Mouse (Mus musculus) stomach, embryonic 15.5 days (tissue): ENCODE data around the gene Fbxw13. TPM values are rescaled to one million over a fixed set of nuclear protein-coding genes. Genes with fewer than 3 reads are reported as not detected.
"Not testable (repeated sequence)": the region's sequence is repeated elsewhere in the genome, so short reads cannot be mapped to it uniquely, and the experiment has no call there.

Source experiments
- ATAC-seq: fragments of 200-750 bp; cut with Nextera tagmentation; 2 replicates; pipeline ENCODE4 v1.8.0; 2017; ENCODE audit warnings: low read depth, moderate number of reproducible peaks, moderate TSS enrichment; ENCODE audit not compliant: insufficient read depth, low FRiP score
- H3K27ac ChIP-seq: fragments of 300-500 bp; sonication (generic); 2 replicates; pipeline ENCODE4 v1.5.1; 2015; ENCODE audit warnings: mild to moderate bottlenecking, inconsistent platforms
- H3K27me3 ChIP-seq: fragments of 300-500 bp; sonication (generic); replicated peaks from 2 replicates; pipeline ENCODE4 v1.6.1; 2015; ENCODE audit warnings: inconsistent platforms
- H3K36me3 ChIP-seq: fragments of 300-500 bp; sonication (generic); 2 replicates; pipeline ENCODE4 v1.6.1; 2015; ENCODE audit warnings: inconsistent platforms
- H3K4me1 ChIP-seq: fragments of 300-500 bp; sonication (generic); 2 replicates; pipeline ENCODE4 v1.6.1; 2015; ENCODE audit warnings: inconsistent platforms
- H3K4me2 ChIP-seq: fragments of 300-500 bp; sonication (generic); 2 replicates; pipeline ENCODE4 v1.6.1; 2015; ENCODE audit warnings: mild to moderate bottlenecking, inconsistent platforms
- H3K4me3 ChIP-seq: fragments of 300-500 bp; sonication (generic); replicated peaks from 2 replicates; pipeline ENCODE4 v1.5.1; 2015; ENCODE audit warnings: inconsistent platforms
- H3K9ac ChIP-seq: fragments of 300-500 bp; sonication (generic); 2 replicates; pipeline ENCODE4 v1.6.1; 2015; ENCODE audit warnings: inconsistent platforms
- H3K9me3 ChIP-seq: fragments of 300-500 bp; sonication (generic); 2 replicates; pipeline ENCODE4 v1.6.1; 2016; ENCODE audit warnings: inconsistent platforms
- WGBS: fragments of 180-500 bp; shearing (Covaris S2); methylation state at CpG from one replicate; pipeline ENCODE4 v1.1.7; 2015; 5-methylcytosine and 5-hydroxymethylcytosine counted together
- polyA plus RNA-seq: library from polyadenylated mRNA; unstranded; fragments of >200 nt; fragmentation: Nextera tagmentation; extraction: Ambion mirVana; gene quantifications from 2 replicates; pipeline ENCODE4 v1.2.1, GENCODE M21; 2015

The Fbxw13 gene
- polyA plus RNA-seq, result 0.10 TPM in 1 of 2 replicates, not detected in the other

GRCm38 (mm10) chr9:109195875-109196274 lies at the start of gene Fbxw13:
TSS of gene Fbxw13 (minus strand) at chr9:109195975.
- H3K27me3 ChIP-seq, H3K9ac ChIP-seq, H3K27ac ChIP-seq, ATAC-seq, H3K4me1 ChIP-seq, H3K36me3 ChIP-seq, H3K4me2 ChIP-seq, H3K9me3 ChIP-seq, H3K4me3 ChIP-seq: not testable (repeated sequence)
- 76% methylated on average over 3 of the region's 3 CpGs for WGBS

DNA sequence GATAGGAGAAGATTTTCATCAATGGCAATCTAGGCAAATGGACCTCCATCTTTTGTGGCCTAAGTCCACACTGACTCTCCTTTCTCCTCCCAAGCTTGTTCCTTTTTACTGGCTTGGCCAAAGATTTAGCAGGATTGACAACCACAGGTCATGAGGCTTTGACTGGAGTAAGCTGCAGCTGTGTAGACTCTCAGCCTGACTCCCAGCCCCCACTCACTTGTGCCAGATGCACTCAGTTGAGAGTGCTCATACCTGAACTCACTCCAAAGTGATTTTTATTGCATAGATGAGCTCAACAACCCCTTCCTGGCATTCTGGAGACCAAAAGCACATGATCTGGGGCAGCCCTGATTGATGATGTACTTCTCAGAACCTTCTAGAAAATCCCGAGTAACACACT lies 38.9 kb upstream of the Fbxw13 start, which contains the start of gene Fbxw20:
Fbxw20 (minus strand) TSS at position 101 of the 400 bp plus-strand sequence.
- Histone ChIP-seq H3K9me3 (no peaks in the 10 kb centered on the region), H3K27ac (no peak within 1 kb of the TSS), H3K4me2 (no peak within 1 kb of the TSS), H3K4me3 (no peak within 1 kb of the TSS), H3K27me3 (no peaks in the 10 kb centered on the region), H3K36me3 (no peaks in the 10 kb centered on the region), H3K4me1 (no peaks in the 10 kb centered on the region), H3K9ac (no peak within 1 kb of the TSS)
- WGBS, result 78% methylated on average over 1 of the region's 1 CpGs
- no peak for ATAC-seq

DNA sequence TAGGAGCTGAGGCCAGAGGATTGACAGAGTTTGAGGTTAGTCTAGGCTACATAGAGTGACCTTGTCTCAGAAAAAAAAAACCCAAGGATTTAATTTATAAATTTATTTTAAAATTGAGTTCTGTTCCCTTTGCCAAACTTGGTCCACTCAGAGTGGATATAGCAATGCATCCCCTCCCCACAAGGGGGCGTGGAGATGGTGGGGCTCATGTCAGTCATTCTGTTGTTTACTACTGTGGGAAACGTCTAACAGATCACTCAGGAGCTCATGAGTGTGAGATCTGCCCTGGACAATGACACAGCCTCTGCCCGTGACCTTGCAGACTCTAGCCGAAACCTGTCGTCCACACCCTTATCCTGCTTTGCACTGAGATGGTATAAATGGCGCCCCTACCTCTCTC lies 22.7 kb upstream of the Fbxw13 start:
- no peaks in the 10 kb centered on the region for H3K4me1 ChIP-seq
- ATAC-seq, result no peak
- no peak overlapping the region for H3K27ac ChIP-seq
- H3K4me2 ChIP-seq, result no peak overlapping the region
- 65% methylated on average over 6 of the region's 6 CpGs for WGBS
- H3K27me3 ChIP-seq, result no peaks in the 10 kb centered on the region
- no peaks in the 10 kb centered on the region for H3K36me3 ChIP-seq
- no peaks in the 10 kb centered on the region for H3K9me3 ChIP-seq
- H3K4me3 ChIP-seq, result no peak overlapping the region
- H3K9ac ChIP-seq, result no peak overlapping the region

- not testable (repeated sequence) for H3K9me3 ChIP-seq, H3K27me3 ChIP-seq, H3K4me1 ChIP-seq, H3K27ac ChIP-seq, H3K36me3 ChIP-seq, H3K9ac ChIP-seq, H3K4me2 ChIP-seq, ATAC-seq, H3K4me3 ChIP-seq
- WGBS, result 64% methylated on average over 1 of the region's 1 CpGs
These were observed 5.6 kb upstream of the Fbxw13 start for GRCm38 (mm10) chr9:109201347-109201746.

DNA sequence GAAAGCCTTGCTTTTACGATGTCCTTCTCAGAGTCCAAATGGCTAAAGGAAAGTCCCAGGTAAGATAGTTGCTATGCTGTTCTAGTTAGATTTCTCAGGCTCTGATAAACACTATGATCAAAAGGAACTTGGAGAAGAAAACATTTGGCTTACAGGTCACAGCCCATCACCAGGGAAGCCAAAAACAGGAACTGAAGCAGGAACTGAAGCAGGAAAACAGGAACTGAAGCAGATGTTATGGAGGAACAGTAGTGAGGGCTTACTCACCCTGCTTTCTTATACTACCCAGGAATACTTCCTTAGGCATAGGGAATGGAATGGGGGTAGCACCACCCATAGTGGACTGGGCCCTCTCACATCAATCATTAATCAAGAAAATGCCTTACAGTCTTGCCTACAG lies 4.6 kb upstream of the Fbxw13 start:
- H3K4me3 ChIP-seq, result no peak overlapping the region
- H3K27ac ChIP-seq, result no peak overlapping the region
- H3K36me3 ChIP-seq, result no peaks in the 10 kb centered on the region
- no peak overlapping the region for H3K4me2 ChIP-seq
- H3K4me1 ChIP-seq, result no peaks in the 10 kb centered on the region
- H3K9me3 ChIP-seq, result no peaks in the 10 kb centered on the region
- no peak for ATAC-seq
- H3K9ac ChIP-seq, result no peak overlapping the region
- 92% methylated on average over 1 of the region's 1 CpGs for WGBS
- H3K27me3 ChIP-seq, result no peaks in the 10 kb centered on the region

GRCm38 (mm10) chr9:109199353-109199752 lies 3.6 kb upstream of the Fbxw13 start:
- no peaks in the 10 kb centered on the region for H3K4me1 ChIP-seq
- no peak overlapping the region for H3K4me3 ChIP-seq
- no peaks in the 10 kb centered on the region for H3K36me3 ChIP-seq
- no peak for ATAC-seq
- H3K27ac ChIP-seq, result no peak overlapping the region
- no peaks in the 10 kb centered on the region for H3K9me3 ChIP-seq
- WGBS, result 49% methylated on average over 1 of the region's 1 CpGs
- no peak overlapping the region for H3K9ac ChIP-seq
- H3K27me3 ChIP-seq, result no peaks in the 10 kb centered on the region
- no peak overlapping the region for H3K4me2 ChIP-seq

DNA sequence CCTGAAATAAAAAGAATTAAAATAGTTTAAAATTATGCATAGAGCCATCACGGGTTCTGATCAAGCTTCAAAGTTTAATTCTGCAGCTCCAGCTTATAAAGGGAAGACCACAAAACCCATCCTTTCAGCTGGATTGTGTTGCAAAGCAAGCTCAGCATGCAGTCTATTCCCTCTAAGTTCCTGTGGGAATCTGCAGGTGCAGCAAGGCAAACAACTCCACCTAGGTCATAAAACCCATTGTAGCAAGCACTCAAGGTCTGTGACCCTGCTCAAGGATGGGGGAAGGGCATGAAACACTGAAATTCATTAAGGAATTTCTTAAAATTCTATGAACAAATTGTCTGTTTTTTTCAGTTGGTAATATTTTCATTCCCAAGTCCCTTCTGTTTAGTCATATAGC lies 18.6 kb downstream of the Fbxw13 start:
- Histone ChIP-seq H3K9ac (no peak overlapping the region), H3K27ac (no peak overlapping the region), H3K4me2 (no peak overlapping the region), H3K4me3 (no peak overlapping the region), H3K4me1 (no peaks in the 10 kb centered on the region), H3K36me3 (no peaks in the 10 kb centered on the region), H3K9me3 (no peaks in the 10 kb centered on the region), H3K27me3 (no peaks in the 10 kb centered on the region)
- 79% methylated on average over 1 of the region's 1 CpGs for WGBS
- ATAC-seq, result no peak

- 79% methylated on average over 1 of the region's 1 CpGs for WGBS
- H3K4me2 ChIP-seq, result no peak overlapping the region
- H3K4me3 ChIP-seq, result no peak overlapping the region
- no peaks in the 10 kb centered on the region for H3K9me3 ChIP-seq
- no peak for ATAC-seq
- H3K4me1 ChIP-seq, result no peaks in the 10 kb centered on the region
- H3K9ac ChIP-seq, result no peak overlapping the region
- H3K27me3 ChIP-seq, result no peaks in the 10 kb centered on the region
- no peak overlapping the region for H3K27ac ChIP-seq
- H3K36me3 ChIP-seq, result no peaks in the 10 kb centered on the region
These were observed 19.5 kb downstream of the Fbxw13 start for GRCm38 (mm10) chr9:109176301-109176700.

GRCm38 (mm10) chr9:109167316-109167715 lies 28.5 kb downstream of the Fbxw13 start:
- no peaks in the 10 kb centered on the region for H3K4me1 ChIP-seq
- H3K9ac ChIP-seq, result no peak overlapping the region
- no peaks in the 10 kb centered on the region for H3K36me3 ChIP-seq
- no peak overlapping the region for H3K4me3 ChIP-seq
- no peak overlapping the region for H3K27ac ChIP-seq
- H3K9me3 ChIP-seq, result no peaks in the 10 kb centered on the region
- no peak overlapping the region for H3K4me2 ChIP-seq
- H3K27me3 ChIP-seq, result no peaks in the 10 kb centered on the region
- no peak for ATAC-seq

DNA sequence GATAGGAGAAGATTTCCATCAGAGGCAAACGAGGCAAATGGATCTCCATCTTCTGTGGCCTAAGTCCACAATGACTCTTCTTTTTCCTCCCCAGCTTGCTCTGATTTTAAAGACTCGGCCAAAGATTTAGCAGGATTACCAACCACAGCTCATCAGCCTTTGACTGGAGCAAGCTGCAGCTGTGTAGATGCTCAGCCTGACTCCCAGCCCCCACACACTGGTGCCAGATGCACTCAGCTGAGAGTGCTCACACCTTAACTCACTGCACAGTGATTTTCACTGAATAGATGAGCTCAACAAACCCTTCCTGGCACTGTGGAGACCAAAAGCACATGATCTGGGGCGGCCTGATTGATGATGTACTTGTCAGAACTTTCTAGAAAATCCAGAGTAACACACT lies 33.8 kb downstream of the Fbxw13 start, which contains the start of gene Fbxw21:
Fbxw21 (minus strand) TSS at position 101 of the 400 bp plus-strand sequence.
- ATAC-seq, result no peak
- Histone ChIP-seq H3K9ac (no peak within 1 kb of the TSS), H3K27ac (no peak within 1 kb of the TSS), H3K36me3 (no peaks in the 10 kb centered on the region), H3K27me3 (no peaks in the 10 kb centered on the region), H3K9me3 (no peaks in the 10 kb centered on the region), H3K4me2 (no peak within 1 kb of the TSS), H3K4me1 (no peaks in the 10 kb centered on the region), H3K4me3 (no peak within 1 kb of the TSS)
- 68% methylated on average over 3 of the region's 3 CpGs for whole genome bisulfite sequencing

DNA sequence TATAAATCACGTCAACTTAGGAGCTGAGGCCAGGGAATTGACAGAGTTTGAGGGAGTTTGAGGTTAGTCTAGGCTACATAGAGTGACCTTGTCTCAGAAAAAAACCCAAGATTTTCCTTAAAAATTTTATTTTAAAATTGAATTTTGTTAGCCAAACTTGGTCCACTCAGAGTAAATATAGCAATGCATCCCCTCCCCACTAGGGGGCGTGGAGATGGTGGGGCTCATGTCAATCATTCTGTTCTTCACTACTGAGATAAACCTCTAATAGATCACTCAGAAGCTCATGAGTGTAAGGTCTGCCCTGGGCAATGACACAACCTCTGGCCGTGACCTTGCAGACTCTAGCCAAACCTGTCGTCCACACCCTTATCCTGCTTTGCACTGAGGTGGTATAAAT lies 55.4 kb downstream of the Fbxw13 start:
- 61% methylated on average over 4 of the region's 4 CpGs for WGBS
- H3K4me1 ChIP-seq, H3K4me2 ChIP-seq, H3K36me3 ChIP-seq, H3K27me3 ChIP-seq, H3K4me3 ChIP-seq, H3K9me3 ChIP-seq, ATAC-seq, H3K27ac ChIP-seq, H3K9ac ChIP-seq: not testable (repeated sequence)

- Histone ChIP-seq H3K9ac (no peak overlapping the region), H3K4me2 (no peak overlapping the region), H3K9me3 (no peaks in the 10 kb centered on the region), H3K36me3 (no peaks in the 10 kb centered on the region), H3K4me3 (no peak overlapping the region), H3K27ac (no peak overlapping the region), H3K27me3 (no peaks in the 10 kb centered on the region), H3K4me1 (no peaks in the 10 kb centered on the region)
- 87% methylated on average over 5 of the region's 5 CpGs for WGBS
- no peak for ATAC-seq
These were observed 65.7 kb downstream of the Fbxw13 start for GRCm38 (mm10) chr9:109130076-109130475.
